Mouse (Mus musculus): ENCODE measurements around the gene Il25.
A peak's percentile ranks its signal among the peaks of the same experiment; 100 is the strongest.

Gene Il25

DNA sequence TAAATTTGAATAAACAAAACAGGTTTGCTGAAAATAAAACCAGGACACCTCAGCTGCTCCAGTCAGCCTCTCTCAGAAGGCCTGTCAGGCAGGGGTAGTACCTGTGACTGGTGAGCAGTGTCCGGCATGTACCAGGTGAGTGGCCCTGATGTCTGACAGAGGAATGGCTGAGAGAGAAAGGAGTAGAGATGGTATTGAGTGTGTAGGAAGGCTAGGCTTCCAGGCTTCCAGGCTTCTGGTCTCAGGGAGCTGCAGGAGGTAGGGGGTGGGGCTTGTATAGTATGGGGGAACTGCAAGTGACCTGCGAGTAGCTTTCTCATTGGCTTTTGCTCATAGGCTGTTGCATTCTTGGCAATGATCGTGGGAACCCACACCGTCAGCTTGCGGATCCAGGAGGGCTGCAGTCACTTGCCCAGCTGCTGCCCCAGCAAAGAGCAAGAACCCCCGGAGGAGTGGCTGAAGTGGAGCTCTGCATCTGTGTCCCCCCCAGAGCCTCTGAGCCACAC, at the start of gene Il25:
Gene Il25, plus strand, starts transcription at position 51 of the 506 bp plus-strand sequence.
- no peak for DNase-seq (ENCODE audit: low read depth, low spot score)

DNA sequence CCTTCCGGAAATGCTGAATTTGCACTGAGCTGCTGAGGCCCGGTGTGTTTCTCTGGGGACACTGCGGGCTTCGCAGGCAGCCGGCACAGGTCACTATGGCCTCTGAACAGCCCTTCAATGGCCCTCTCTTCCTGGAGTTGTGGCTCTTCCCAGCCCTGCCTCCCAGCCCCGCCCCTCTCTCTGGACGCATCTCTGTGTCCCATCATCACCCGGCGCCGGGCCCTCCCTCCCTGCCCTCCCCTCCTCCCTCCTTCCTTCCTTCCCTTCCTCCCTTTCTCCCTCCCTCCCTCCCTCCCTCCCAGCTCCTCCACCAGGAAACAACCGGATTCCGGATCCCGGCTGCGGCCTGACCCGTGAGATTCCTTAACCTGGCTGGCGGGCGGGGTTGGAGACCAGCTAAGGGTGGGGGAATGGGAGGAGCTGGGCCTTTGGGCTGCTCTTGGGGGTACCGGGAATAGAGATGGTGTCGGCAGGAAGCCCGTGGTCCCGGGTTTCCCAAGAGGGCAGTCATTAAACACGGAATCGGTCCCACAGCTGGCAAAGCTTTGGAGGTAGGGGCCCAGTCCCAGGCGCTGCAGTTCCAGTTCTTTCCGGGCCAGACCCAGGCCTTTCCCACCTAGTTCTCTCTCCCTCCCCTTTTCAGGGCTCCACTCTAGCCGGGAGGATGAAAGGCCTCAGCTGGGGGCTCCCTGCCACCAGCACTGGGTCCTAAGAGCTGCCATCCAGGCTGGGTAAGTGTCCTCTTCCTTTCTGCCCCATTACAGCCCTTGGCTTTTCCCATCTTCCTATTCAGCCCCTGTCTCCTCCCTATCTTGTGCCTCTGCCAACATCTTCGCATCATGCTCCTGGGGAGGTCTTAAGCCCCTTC, 49.1 kb upstream of the Il25 start, which contains the start of the genes Bcl2l2 and Gm20521:
Gene Bcl2l2, plus strand, starts transcription at position 224 of the 868 bp plus-strand sequence.
Gene Gm20521, plus strand, starts transcription at position 288 of the 868 bp plus-strand sequence.
- peak; percentile 56 for DNase-seq (ENCODE audit: low read depth, low spot score)

DNA sequence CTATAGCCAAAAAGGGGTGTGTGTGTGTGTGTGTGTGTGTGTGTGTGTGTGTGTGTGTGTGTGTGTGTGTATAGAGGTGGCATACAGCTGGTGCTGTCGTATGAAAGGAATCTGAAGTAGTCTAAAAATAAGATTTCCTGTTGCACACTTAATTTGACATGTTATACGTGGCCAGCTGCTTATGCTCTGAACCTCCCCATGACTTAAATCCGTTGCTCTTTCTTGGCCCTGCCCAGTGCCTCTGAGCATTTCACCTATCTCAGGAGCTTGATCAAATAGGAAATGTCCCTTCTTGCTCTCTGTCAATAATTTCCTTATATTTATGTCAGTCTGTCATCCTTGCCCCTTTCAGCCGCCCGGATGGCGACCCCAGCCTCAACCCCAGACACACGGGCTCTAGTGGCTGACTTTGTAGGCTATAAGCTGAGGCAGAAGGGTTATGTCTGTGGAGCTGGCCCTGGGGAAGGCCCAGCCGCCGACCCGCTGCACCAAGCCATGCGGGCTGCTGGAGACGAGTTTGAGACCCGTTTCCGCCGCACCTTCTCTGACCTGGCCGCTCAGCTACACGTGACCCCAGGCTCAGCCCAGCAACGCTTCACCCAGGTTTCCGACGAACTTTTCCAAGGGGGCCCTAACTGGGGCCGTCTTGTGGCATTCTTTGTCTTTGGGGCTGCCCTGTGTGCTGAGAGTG, 48.3 kb upstream of the Il25 start:
- DNase-seq (ENCODE audit: low read depth, low spot score), result no peak

DNA sequence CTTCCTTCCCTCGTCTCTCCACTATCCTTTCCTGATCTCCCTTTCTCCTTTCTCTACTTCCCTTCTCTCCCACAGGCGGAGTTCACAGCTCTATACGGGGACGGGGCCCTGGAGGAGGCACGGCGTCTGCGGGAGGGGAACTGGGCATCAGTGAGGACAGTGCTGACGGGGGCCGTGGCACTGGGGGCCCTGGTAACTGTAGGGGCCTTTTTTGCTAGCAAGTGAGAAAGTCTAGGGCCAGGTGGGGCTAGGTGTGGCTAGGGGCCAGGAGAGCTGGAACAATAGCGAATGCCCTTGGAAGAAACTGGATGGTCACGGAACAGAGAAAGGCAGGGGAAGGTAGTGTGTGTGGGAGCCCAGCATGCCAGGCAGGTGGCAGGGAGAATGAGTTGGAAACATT, 47.2 kb upstream of the Il25 start:
- DNase-seq (ENCODE audit: low read depth, low spot score), result no peak

DNA sequence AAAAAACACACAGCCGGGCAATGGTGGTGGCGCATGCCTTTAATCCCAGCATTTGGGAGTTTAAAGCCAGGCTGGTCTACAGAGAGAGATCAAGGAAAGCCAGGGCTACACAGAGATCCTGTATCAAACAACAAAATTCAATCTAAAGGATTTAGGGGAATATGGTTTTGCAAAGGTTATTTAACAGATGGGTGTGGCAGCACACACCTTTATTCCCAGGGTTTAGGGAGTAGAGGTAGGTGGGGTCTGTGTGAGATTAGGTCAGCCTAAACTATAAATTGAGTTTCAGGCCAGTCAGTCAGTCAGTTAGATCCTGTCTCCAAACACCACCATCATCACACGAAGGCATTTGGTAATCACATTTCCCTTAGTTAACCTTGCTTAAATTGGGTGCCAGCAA, 40.3 kb upstream of the Il25 start, which contains the start of gene Pabpn1:
Gene Pabpn1, plus strand, starts transcription at position 301 of the 400 bp plus-strand sequence.
- DNase-seq (ENCODE audit: low read depth, low spot score), result no peak

DNA sequence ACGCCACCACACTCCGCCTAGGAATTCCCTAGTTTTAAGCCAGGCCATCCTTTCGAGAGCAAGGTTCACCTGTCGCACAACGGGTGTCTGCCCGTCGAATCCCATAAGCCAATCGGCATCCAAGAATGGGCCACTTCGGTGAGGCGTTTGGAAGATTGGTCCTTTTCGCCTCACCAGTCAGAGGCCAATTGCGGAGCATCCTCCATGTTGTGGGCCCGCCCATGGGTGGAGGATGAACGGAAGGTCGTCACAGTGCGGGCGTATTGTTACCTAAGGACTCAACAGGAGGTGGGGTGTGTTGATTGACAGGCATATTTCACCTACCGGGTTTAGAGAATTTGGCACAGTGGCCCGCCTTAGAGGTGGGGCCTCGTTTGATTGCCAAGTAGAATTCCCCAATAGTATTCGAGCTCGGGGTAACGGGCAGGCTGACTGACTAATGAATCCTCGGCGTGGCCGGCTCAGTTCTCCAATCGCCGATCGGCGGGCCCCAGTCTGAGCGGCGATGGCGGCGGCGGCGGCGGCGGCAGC, 38.8 kb upstream of the Il25 start:
- DNase-seq (ENCODE audit: low read depth, low spot score), result peak; percentile 100

DNA sequence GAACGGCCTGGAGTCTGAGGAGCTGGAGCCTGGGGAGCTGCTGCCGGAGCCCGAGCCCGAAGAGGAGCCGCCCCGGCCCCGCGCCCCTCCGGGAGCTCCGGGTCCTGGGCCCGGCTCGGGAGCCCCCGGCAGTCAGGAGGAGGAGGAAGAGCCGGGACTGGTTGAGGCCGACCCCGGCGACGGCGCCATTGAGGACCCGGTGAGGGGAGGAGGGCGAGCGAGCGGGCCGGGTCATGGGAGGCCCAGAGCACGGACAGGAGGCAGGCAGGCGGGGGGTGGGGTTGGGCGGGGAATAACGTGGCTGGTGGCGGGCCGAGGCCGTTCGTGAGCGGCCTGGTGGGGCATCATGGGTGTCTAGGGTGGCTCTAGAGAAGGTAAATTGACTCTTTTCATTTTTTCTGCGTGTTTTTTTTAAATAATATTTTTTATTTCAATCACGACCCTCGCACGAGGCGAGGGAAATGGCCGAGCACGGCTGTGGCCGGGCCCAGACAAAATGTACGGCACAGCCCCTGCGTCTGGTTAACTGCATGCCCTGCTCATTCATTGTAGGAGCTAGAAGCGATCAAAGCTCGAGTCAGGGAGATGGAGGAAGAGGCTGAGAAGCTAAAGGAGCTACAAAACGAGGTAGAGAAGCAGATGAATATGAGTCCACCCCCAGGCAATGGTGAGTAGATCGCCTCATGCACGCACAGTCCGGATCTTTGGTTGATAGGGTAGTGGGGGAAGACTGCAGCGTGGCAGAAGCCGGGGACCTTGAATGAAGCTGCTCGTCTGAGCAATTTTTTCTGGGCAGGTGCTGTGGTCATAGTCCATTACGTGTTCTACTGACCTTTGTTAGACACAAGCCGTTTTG, 38.0 kb upstream of the Il25 start:
- DNase-seq (ENCODE audit: low read depth, low spot score), result no peak

DNA sequence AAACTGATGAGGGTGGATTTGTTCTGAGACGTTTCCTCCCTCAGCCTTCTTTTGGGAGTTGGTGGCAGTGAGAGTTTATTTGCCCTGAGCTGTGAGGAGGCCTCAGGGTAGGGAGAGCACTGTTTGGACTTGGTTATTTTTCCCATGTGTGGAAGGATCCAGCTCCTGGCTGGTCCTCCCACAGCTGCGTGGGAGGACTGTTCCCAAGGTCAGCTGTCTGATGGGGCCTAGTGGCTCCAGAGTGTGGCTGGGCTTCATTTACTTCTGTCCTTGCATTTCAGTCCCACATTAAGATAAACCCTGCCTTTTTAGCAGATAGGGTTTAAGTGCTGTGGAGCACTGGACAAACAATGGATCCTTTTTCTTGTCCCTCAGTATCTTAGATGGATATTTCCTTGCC, 35.0 kb upstream of the Il25 start:
- DNase-seq (ENCODE audit: low read depth, low spot score), result no peak

DNA sequence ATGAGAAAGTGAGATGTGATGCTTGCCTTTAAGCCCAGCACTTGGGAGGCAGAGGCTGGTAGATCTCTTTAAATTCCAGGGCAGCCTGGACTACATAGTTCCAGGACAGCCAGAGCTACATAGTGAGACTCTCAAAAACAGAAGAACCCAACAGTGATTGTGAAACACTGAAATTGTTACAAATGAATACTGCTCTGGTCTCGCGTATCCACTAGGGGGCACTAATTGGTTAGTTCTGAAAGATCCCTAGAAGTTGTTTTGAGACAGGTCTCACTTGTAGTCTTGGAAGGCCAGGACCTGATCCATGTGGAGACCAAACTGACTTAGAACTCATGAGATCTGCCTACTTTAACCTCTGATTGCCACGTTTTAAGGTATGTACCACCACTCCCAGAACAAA, 32.1 kb upstream of the Il25 start:
- peak; percentile 65 for DNase-seq (ENCODE audit: low read depth, low spot score)

DNA sequence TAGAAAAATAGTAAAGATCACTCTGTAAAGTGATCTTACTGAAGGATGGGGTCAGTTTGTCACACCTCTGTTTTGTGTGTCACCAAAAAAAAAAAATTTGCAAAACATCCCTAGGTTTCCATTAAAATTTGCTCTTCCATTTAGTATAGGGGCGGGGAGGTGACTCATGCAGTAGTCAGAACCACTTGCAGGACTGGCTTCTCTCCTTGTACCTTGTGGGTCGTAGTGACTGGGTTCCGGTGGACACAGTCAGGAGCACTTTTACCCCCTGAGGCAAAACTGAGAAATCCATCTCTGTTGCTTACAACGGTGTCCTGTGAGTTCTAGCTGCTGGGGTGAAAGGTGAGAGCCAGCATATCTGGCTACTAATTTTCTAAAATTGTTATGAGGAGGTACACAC, 28.9 kb upstream of the Il25 start:
- no peak for DNase-seq (ENCODE audit: low read depth, low spot score)

DNA sequence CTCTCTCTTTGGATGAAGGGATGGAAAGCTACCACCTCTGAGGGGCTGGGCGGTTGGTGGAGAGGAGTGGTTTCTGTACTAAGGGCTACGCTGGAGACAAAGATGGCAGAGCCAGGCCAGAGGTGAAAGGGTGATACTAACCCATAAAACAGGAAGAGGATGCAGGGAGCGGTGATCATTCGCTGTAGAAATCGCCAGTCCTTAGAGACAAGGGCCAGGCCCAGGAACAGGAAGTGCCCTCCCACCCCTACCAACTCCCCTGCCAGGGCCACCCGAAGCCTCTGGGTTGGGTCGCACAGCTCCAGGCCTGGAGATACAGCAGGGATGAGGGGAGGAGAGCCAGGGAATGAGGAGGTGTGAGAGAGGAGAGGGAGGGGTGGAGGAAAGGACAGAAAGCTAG, 23.8 kb upstream of the Il25 start:
- no peak for DNase-seq (ENCODE audit: low read depth, low spot score)

DNA sequence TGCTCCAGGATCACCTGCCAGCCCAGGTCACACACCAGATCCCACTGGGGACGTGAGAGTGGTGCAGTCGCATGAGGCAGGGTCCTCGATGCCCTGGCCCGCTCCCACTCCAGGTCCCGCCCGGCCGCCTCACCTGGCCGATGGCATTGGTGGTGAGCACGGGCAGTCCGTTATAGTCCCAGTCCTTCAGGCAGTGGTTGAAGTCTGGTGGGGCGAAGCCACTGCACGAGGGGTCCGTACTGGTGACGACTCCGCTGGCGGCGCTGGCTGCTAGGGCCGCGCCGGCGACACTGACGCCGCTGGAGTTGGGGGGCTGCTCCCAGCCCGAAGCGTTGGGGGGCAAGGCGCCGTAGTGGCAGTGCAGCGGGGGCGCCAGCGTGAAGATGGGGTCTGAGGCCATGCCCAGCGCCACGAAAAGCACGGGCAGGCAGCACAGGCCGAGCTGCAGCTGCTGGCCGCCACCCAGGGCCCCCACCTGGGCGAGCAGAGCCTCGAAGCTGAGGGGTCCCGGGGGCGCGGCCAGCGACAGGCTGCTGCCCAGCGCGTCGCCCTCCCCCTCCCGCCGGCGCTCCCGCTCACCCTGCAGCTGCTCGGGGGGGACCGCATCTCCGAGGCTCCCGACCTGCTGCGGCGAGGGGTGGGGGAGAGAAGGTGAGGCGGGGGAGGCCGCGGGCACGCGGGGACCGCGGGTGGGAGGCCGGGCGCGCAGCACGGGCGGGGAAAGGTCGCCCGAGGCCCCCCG, 20.2 kb upstream of the Il25 start:
- no peak for DNase-seq (ENCODE audit: low read depth, low spot score)

DNA sequence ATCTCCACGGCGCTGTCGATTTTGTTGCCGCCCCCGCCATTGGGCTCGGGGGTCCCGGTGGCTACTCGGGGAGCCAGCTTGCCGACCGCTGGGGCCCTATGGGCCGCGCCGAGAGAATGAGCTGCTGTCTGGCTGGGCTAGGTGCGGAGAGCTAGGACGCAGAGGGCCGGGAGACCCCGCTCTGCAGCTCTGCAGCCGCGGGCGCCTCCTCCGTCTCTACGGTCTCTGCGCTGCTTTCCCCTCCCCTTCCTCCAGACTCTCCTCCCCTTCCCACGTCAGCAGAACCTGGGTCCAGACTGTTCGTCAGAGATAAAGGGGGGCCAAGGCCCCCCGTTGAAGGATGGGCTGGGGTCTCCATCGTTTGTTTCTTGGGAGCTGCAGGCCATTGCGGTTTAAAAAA, 19.6 kb upstream of the Il25 start, which contains the start of gene Slc22a17:
Gene Slc22a17, minus strand, starts transcription at position 247 of the 400 bp plus-strand sequence.
- peak; percentile 44 for DNase-seq (ENCODE audit: low read depth, low spot score)

DNA sequence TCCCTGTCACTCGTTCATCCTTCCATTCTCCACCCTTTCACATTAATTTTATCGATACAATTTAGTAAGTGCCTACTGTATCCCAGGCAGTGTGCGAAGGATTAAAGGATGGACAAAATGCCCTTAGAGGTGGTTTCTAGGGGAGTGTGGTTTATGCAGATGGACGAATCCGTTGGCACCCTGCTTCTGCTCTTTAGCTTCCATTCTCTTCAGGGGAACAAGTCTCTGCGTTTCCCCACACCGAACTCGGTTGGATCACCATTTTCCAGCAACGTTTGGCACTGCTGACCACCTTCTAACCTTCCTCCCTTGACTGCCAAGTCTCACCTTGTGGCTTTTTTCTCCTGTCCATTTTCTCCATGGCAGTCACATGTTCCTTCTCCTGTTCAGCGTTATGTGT, 19.2 kb upstream of the Il25 start:
- no peak for DNase-seq (ENCODE audit: low read depth, low spot score)

DNA sequence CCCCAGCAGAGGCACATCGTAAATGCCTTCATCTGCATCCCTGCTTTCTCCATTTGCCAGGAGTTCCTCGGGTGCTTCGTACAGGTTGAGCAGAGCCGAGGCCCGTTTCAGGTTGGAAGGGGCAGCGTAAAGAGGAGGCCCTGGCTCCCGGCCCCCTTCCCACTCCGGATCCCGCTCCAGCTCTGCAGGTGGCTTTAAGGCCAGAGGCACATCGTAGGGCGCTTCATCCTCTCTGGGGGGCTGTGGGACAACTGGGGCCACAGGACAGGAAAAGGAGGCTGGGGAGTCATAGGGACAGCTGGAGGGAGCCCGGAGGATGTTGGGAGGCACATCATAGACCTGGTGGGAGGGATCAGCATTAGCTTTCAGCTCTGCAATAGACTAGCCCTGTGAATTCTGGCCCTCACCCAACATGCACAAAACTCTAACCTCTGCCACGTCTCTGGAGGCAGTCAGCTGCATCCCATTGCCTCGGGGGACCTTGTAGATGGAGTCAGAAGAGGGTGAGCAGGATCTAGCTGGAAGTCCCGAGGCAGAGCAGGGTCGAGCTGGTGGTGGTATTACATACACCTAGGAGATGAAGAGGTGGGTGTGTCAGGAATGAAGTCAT, 12.3 kb upstream of the Il25 start:
- no peak for DNase-seq (ENCODE audit: low read depth, low spot score)

DNA sequence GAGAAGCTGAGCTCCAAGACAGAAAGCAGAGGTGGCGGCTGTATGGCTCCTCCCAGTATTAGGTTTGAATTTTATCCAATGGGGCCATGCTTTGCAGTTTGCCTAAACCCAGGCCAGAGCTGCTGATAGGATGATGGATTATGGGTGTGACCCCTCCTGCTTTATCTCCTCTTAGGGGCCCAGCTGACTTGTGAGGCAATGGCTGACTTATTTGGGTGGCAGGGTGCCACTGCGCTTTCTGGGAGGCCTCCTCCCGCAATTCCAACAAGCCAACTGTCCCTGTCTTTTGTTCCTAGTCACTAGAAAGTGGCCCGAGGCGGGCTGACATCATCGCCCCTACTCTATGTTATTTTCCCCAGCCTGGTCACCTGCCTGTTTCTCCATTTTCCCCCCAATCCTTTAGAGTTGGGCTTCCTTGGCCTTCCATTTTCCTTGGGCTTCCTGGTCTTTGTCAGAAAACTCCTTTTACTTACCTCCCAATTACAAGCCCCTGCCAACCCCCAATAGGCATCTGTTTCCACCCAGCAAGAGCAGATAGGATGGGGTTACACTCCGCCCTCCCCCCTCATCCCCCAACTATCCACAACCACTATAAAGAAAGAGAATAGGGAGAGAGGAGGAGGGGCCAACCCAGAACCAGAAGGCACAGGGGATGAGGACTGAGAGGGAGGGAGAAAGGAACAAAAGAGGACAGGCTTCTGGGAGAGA, 7.7 kb upstream of the Il25 start:
- DNase-seq (ENCODE audit: low read depth, low spot score), result no peak

DNA sequence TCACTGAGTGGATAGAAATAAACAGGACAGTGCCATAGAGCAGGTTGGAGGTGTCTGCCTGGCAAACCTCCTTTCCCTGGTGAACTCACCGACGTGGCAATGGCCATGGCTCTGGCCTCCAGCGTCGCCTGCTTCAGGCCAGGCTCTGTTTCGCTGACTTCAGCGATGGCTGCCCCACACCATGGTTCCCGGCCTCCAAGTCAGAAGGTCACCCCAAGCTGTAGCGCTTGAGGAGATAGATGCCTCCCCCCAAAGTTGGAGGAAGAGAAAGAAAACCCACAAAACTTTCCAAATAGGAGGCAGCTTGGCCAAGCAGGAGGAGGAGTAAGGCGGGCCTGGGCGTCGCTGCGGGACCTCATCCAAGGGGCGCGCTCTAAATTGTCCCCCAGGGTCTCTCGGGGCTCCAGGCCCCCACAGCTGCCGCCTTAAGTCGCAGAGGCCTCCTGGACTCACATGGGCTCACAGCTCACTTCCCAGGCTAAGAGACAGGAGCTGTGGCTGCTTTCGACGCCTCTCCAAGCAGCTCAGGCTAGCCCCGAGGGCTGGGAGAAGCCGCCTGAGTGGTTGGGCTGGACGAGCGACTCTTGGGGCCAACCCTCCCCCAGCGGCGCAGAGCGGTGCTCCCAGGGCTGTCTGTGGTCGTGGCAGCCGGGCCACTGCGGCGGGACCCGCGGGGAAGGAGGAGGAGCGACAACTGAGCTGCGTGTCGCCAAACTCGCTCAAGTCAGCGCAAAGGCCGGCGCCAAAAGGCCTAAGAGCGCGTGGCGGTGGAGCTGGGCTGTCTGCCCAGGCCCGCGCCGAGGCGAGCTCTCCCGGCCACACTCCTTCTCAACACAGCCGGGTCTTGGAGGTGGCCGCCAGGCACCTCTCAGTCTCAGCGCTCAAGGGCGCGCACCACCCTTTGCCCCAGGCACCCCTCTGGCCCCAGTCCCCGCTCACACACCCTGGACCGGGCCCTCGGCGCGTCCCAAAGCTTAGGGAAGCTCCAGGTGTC, 6.8 kb upstream of the Il25 start, which contains the start of gene Efs:
Gene Efs, minus strand, starts transcription at position 778 of the 994 bp plus-strand sequence.
- no peak for DNase-seq (ENCODE audit: low read depth, low spot score)
